Mouse (Mus musculus): ENCODE measurements around the gene 1700020N15Rik. TPM values are rescaled to one million over a fixed set of nuclear protein-coding genes. Genes with fewer than 3 reads are reported as not detected.

The 1700020N15Rik gene
- polyA plus RNA-seq (2014; fragmentation: Illumina TruSeq; extraction: RNeasy Lipid Tissue Mini Kit (QIAGEN cat#74804); ENCODE audit: low read depth, low replicate concordance): not detected

GRCm38 (mm10) chrX:69945000-69945399, at the start of gene 1700020N15Rik:
Gene 1700020N15Rik, plus strand, starts transcription at chrX:69945300.

